Mouse (Mus musculus) erythroblast, embryonic 14.5 days (primary cell): Measurements from ENCODE around the gene Slc29a4. TPM values are rescaled to one million over a fixed set of nuclear protein-coding genes. Genes with fewer than 3 reads are reported as not detected.

Experiments
- H3K27me3 ChIP-seq: 2 replicates; pipeline ENCODE4 v1.6.1; 2012; ENCODE audit warnings: inconsistent platforms; ENCODE audit not compliant: control insufficient read depth
- H3K36me3 ChIP-seq: 2 replicates; pipeline ENCODE4 v1.6.1; 2012; ENCODE audit warnings: mild to moderate bottlenecking, inconsistent platforms; ENCODE audit not compliant: control insufficient read depth
- H3K4me1 ChIP-seq: 2 replicates; pipeline ENCODE4 v1.6.1; 2012; ENCODE audit warnings: inconsistent platforms; ENCODE audit not compliant: control insufficient read depth
- H3K4me3 ChIP-seq: replicated peaks from 2 replicates; pipeline ENCODE3; 2012; ENCODE audit warnings: moderate library complexity, mild to moderate bottlenecking, inconsistent platforms
- H3K9me3 ChIP-seq: 2 replicates; pipeline ENCODE4 v1.6.1; 2012; ENCODE audit warnings: low read length, inconsistent platforms, mixed read lengths; ENCODE audit not compliant: control insufficient read depth
- GATA1 ChIP-seq: IDR thresholded peaks from 2 replicates; pipeline ENCODE4 v1.6.1; 2012; ENCODE audit warnings: low read length, inconsistent platforms, mixed read lengths
- TAL1 ChIP-seq: IDR thresholded peaks from 3 replicates; pipeline ENCODE4 v1.6.1; 2012; ENCODE audit warnings: low read length, inconsistent platforms, mixed read lengths
- polyA plus RNA-seq: library from polyadenylated mRNA; stranded (reverse); fragments of >175 nt; gene quantifications from 2 replicates; pipeline ENCODE4 v1.2.3, GENCODE M21; 2012

Gene Slc29a4
- polyA plus RNA-seq, 1 experiment, result not detected

DNA sequence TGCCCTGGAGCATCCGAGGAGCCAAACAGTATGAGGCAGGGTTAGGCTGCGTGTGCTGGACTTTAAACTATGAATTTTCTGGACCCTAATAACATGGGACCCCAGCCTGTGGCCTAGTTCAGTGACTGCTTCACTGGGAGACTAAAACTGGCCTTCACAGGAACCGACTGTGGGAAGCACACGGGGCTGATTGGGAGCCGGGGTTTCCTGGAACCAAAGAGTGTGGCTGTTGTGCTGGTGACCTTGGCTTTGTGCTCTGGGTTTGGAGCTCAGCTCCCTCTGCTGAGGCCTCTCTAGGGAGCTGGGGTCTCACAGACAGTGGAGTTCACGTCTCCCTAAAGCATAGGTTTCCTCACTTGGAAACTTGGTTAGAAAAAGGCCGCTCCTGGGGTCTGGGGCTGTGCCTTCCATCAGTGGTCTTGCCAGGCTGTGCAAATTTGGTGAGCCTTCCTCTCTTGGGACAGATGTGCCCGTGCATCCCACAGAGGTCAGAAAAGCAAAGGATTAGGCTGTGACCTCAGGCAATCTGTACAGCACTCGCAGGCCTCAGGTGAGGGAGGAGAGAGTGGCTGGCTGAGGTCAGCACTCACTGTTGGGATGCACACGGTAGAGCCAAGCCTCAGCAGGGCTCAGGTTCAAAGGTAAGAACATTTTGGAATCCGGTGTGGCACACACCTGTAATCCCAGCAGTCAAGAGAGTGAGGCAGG lies 23.6 kb upstream of the Slc29a4 start:
- H3K4me3 ChIP-seq, result no peak overlapping the region
- TF ChIP-seq TAL1 (no peak), GATA1 (no peak)
- H3K4me1 ChIP-seq, result no peaks in the 10 kb centered on the region
- H3K9me3 ChIP-seq, result no peaks in the 10 kb centered on the region
- H3K36me3 ChIP-seq, result peaks cover 87% of the 10 kb centered on the region
- no peaks in the 10 kb centered on the region for H3K27me3 ChIP-seq

GRCm38 (mm10) chr5:142669726-142670125 lies 22.6 kb upstream of the Slc29a4 start:
- no peak for TF ChIP-seq GATA1
- TF ChIP-seq TAL1, result no peak
- Histone ChIP-seq H3K27me3 (no peaks in the 10 kb centered on the region), H3K4me3 (no peak overlapping the region), H3K4me1 (no peaks in the 10 kb centered on the region), H3K9me3 (no peaks in the 10 kb centered on the region), H3K36me3 (peaks cover 77% of the 10 kb centered on the region)

DNA sequence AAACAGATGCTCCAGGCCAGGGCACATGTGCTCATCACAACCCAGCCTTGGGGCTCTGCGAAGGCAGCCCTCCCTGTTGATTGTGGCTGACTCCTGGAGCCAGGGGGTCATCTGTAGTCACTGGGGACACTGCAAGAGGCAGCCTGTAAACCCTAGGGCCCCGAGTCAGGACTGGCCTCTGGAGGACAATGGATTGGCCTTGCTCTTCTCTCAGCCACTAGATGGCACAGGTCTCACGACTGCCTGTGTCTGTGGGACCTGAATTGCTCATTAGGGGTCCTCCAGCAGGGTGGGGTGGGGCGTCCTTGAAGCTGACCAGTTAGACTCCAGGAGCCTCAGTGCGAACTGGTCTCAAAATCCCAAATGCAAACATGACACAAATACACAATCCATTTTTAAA lies 19.2 kb upstream of the Slc29a4 start:
- Histone ChIP-seq H3K4me1 (peaks cover 8% of the 10 kb centered on the region), H3K4me3 (no peak overlapping the region), H3K9me3 (no peaks in the 10 kb centered on the region), H3K36me3 (peaks cover 44% of the 10 kb centered on the region), H3K27me3 (no peaks in the 10 kb centered on the region)
- TF ChIP-seq GATA1, result no peak
- TF ChIP-seq TAL1, result no peak

GRCm38 (mm10) chr5:142678141-142678571 lies 14.2 kb upstream of the Slc29a4 start:
- H3K4me1 ChIP-seq, result peaks cover 23% of the 10 kb centered on the region
- H3K4me3 ChIP-seq, result no peak overlapping the region
- TF ChIP-seq TAL1 (no peak), GATA1 (no peak)
- H3K27me3 ChIP-seq, result no peaks in the 10 kb centered on the region
- H3K36me3 ChIP-seq, result no peaks in the 10 kb centered on the region
- H3K9me3 ChIP-seq, result peaks cover 9% of the 10 kb centered on the region

- H3K9me3 ChIP-seq, result peaks cover 11% of the 10 kb centered on the region
- H3K4me3 ChIP-seq, result no peak overlapping the region
- no peaks in the 10 kb centered on the region for H3K36me3 ChIP-seq
- TF ChIP-seq TAL1, result no peak
- no peak for TF ChIP-seq GATA1
- no peaks in the 10 kb centered on the region for H3K27me3 ChIP-seq
- H3K4me1 ChIP-seq, result peaks cover 23% of the 10 kb centered on the region
These were observed 13.2 kb upstream of the Slc29a4 start for GRCm38 (mm10) chr5:142679065-142679464.

- peaks cover 23% of the 10 kb centered on the region for H3K4me1 ChIP-seq
- no peaks in the 10 kb centered on the region for H3K36me3 ChIP-seq
- no peak overlapping the region for H3K4me3 ChIP-seq
- H3K9me3 ChIP-seq, result peaks cover 11% of the 10 kb centered on the region
- TF ChIP-seq TAL1, result no peak
- no peak for TF ChIP-seq GATA1
- no peaks in the 10 kb centered on the region; the same call in 1 of the 2 replicates for H3K27me3 ChIP-seq
These were observed 10.4 kb upstream of the Slc29a4 start for GRCm38 (mm10) chr5:142681911-142682310.

DNA sequence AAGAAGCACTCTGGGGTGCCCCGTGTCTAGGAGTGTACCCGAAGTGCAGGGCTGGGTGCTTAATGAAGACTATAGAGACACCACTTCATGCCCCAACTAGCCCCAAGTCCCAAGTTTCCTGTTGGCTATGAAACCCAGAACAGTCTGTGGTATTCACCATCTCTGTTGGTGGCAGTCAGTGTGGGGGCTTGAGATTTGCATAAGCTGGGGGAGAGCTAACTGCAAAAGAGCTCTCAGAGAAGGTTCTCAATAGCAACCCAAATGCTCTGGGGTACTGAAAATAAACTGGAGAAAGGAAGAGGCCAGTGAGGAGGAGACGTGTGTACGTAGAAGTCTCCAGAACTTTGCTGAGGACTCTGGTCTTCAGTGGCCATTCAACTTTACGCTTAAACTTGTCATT lies 9.8 kb upstream of the Slc29a4 start:
- Histone ChIP-seq H3K4me1 (peaks cover 20% of the 10 kb centered on the region), H3K4me3 (no peak overlapping the region), H3K27me3 (no peaks in the 10 kb centered on the region; the same call in 1 of the 2 replicates), H3K36me3 (no peaks in the 10 kb centered on the region), H3K9me3 (peaks cover 11% of the 10 kb centered on the region)
- TF ChIP-seq TAL1, result no peak
- no peak for TF ChIP-seq GATA1

DNA sequence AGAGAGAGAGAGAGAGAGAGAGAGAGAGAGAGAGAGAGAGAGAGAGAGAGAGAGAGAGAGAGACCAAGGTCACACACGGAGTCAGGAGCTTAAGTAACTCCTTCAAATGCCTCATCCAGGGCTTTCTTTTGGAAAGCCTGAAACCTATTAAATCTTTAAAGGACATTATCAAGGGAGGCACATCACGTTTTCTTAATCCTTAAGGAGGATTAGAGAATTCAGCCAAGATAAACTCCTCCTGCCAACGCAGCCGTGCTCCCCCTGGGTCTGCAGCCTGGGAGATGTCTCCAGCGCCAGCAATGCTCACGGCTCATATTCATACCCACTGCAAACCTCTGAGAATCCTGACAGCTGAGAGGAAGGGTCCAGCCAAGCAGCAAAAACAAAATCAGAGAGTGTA lies 3.4 kb upstream of the Slc29a4 start:
- H3K9me3 ChIP-seq, result no peaks in the 10 kb centered on the region
- peaks cover 4% of the 10 kb centered on the region for H3K27me3 ChIP-seq
- H3K36me3 ChIP-seq, result no peaks in the 10 kb centered on the region
- H3K4me3 ChIP-seq, result no peak overlapping the region
- TF ChIP-seq TAL1 (no peak), GATA1 (no peak)
- no peaks in the 10 kb centered on the region for H3K4me1 ChIP-seq

DNA sequence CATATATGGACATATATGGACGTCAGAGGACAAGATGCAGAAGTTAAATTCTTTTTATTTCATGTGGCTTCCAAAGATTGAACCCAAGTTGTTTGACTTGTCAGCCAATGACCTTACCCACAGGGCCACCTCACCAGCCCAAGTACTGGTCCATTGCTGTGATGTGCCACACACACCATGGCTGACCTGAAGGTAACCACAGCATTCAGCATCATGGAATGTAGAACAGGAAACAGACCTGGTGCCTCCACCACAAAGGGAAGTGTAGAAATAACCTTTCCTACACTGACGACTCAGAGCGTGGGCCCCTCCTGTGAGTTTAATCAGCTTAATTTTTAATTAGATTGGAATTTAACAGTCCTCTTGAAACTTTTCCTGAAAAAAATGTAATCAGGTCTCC lies 2.0 kb upstream of the Slc29a4 start:
- Histone ChIP-seq H3K9me3 (no peaks in the 10 kb centered on the region), H3K4me3 (no peak overlapping the region)

More for the DNA sequence above, 2.0 kb upstream of the Slc29a4 start:
- H3K27me3 ChIP-seq, result peaks cover 4% of the 10 kb centered on the region
- no peaks in the 10 kb centered on the region for H3K4me1 ChIP-seq
- no peaks in the 10 kb centered on the region for H3K36me3 ChIP-seq
- no peak for TF ChIP-seq TAL1
- TF ChIP-seq GATA1, result no peak
